Mouse (Mus musculus) olfactory bulb, adult 2 months (tissue): ENCODE results near the gene Ank3.

Experiments
- CTCF ChIP-seq: fragments of 200-500 bp; IDR thresholded peaks from 2 replicates; pipeline ENCODE4 v1.5.1; 2012; ENCODE audit warnings: low read depth, mild to moderate bottlenecking, low read length, moderate library complexity; ENCODE audit not compliant: insufficient read depth
- POLR2A ChIP-seq: fragments of 200-500 bp; IDR thresholded peaks from 2 replicates; pipeline ENCODE4 v1.6.1; 2012; ENCODE audit warnings: mild to moderate bottlenecking, low read depth, low read length, moderate library complexity; ENCODE audit not compliant: insufficient read depth

- no peak for TF ChIP-seq CTCF
- no peak for TF ChIP-seq POLR2A
These were observed 433.7 kb downstream of the Ank3 start for GRCm38 (mm10) chr10:69832241-69832640.
